Mouse (Mus musculus) heart, adult 2 months (tissue): ENCODE results near the gene Ofcc1. TPM values are rescaled to one million over a fixed set of nuclear protein-coding genes. Genes with fewer than 3 reads are reported as not detected.

Experiments used
- DNase-seq, 2 experiments: peaks; one replicate each; pipeline ENCODE4 v3.0.0; 2021
- H3K27ac ChIP-seq: fragments of 200-600 bp; 2 replicates; pipeline ENCODE4 v1.8.1; 2022
- H3K27me3 ChIP-seq: fragments of 200-500 bp; 2 replicates; pipeline ENCODE4 v1.6.1; 2012; ENCODE audit warnings: mild to moderate bottlenecking, low read length, inconsistent platforms, mixed read lengths; ENCODE audit not compliant: control insufficient read depth, insufficient read depth
- H3K36me3 ChIP-seq: fragments of 200-500 bp; 2 replicates; pipeline ENCODE4 v1.6.1; 2012; ENCODE audit warnings: low read length, inconsistent platforms; ENCODE audit not compliant: control insufficient read depth, insufficient read depth
- H3K4me1 ChIP-seq: fragments of 200-500 bp; 2 replicates; pipeline ENCODE4 v1.6.1; 2011; ENCODE audit warnings: low read length; ENCODE audit not compliant: control insufficient read depth, insufficient read depth
- H3K4me3 ChIP-seq: fragments of 200-600 bp; 2 replicates; pipeline ENCODE4 v1.8.1; 2022
- H3K79me2 ChIP-seq: fragments of 200-500 bp; replicated peaks from 2 replicates; pipeline ENCODE4 v1.6.1; 2012; ENCODE audit warnings: mild to moderate bottlenecking, inconsistent platforms, low read length, moderate library complexity, mixed read lengths; ENCODE audit not compliant: control insufficient read depth, insufficient read depth
- H3K9ac ChIP-seq: fragments of 200-500 bp; 2 replicates; pipeline ENCODE4 v1.6.1; 2012; ENCODE audit warnings: low read depth, mild to moderate bottlenecking, control low read depth, inconsistent platforms, low read length, mixed read lengths
- CTCF ChIP-seq: fragments of 200-600 bp; IDR thresholded peaks from 2 replicates; pipeline ENCODE4 v1.8.1; 2022; ENCODE audit warnings: antibody characterized with exemption, mild to moderate bottlenecking, moderate library complexity
- EP300 ChIP-seq: fragments of 200-500 bp; IDR thresholded peaks from 2 replicates; pipeline ENCODE4 v1.6.1; 2011; ENCODE audit warnings: low read depth, low read length, control low read depth; ENCODE audit not compliant: insufficient read depth
- POLR2A ChIP-seq: fragments of 200-500 bp; IDR thresholded peaks from 2 replicates; pipeline ENCODE4 v1.6.1; 2011; ENCODE audit warnings: mild to moderate bottlenecking, low read depth, low read length, control low read depth; ENCODE audit not compliant: insufficient read depth
- WGBS: fragments of 180-500 bp; shearing (Covaris S2); methylation state at CpG from one replicate; pipeline ENCODE4 v1.1.7; 2018; 5-methylcytosine and 5-hydroxymethylcytosine counted together
- intact Hi-C: fragments of 180-260 bp; cut with DNase I; formaldehyde crosslinking; loops from one replicate; pipeline ENCODE4 v1.15.1; 2025
- polyA plus RNA-seq: library from polyadenylated mRNA; depleted of rRNA; stranded (reverse); fragments of >200 nt; gene quantifications from 2 replicates; pipeline ENCODE4 v1.2.3, GENCODE M21; 2012
- total RNA-seq, 2 experiments: library from RNA; stranded (reverse); gene quantifications; 2 replicates each; pipeline ENCODE4 v1.2.3; 2021

Ofcc1 gene
- total and polyA plus RNA-seq, 3 experiments: 0.11 TPM; not detected in 2

DNA sequence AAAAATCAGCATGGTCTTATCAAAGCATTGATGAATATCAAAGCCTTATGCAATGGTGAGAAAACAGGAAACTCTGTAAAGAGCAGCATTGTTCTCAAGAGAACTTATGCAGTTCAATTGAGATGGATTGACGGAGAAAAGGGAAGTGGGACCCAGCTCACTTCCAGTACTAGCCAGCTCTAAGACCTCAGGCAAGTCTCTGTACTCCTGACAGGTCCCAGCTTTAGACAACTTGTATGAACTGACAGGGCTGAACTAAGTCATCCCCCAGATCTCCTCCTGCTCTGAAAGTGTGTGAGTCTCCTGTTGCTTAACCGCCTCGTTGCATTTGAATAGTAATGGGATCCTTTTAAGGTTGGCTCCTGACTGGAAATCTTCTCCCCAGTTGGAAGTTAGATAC is 225.2 kb downstream of the Ofcc1 start:
- DNase-seq: no peak
- H3K4me1 ChIP-seq: no peaks in the 10 kb centered on the region
- H3K9ac ChIP-seq: no peak overlapping the region
- no peaks in the 10 kb centered on the region for H3K36me3 ChIP-seq
- intact Hi-C loops: no loop called here
- no peak for TF ChIP-seq POLR2A
- TF ChIP-seq EP300: no peak
- TF ChIP-seq CTCF: no peak
- H3K4me3 ChIP-seq: no peak overlapping the region
- H3K79me2 ChIP-seq: no peaks in the 10 kb centered on the region
- H3K27me3 ChIP-seq: no peaks in the 10 kb centered on the region
- no peak overlapping the region for H3K27ac ChIP-seq
- 41% methylated on average over 3 of the region's 3 CpGs for WGBS

DNA sequence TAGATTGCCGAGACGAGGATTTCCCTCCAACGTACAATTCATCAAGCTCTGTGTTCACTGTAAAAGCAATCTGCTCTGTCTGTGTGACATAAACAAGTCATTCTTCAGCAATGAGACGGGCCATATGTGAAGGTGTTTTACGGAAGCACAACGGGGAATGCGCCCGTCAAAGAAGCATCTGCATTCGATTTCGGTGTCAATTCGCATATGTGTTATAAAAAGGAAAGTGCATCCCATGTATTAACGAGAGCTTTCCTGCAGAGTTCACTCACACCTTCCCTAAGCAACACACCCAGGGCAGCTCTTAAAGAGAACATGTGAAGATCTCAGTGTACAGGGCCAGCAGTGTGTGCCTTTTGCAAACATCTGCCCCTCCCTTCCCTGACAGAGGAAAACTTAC is 225.6 kb downstream of the Ofcc1 start:
- Histone ChIP-seq H3K36me3 (no peaks in the 10 kb centered on the region), H3K4me1 (no peaks in the 10 kb centered on the region), H3K27me3 (no peaks in the 10 kb centered on the region), H3K4me3 (no peak overlapping the region), H3K9ac (no peak overlapping the region), H3K79me2 (no peaks in the 10 kb centered on the region), H3K27ac (no peak overlapping the region)
- 76% methylated on average over 12 of the region's 12 CpGs for WGBS
- intact Hi-C loops: no loop called here
- no peak for TF ChIP-seq CTCF
- TF ChIP-seq EP300: no peak
- TF ChIP-seq POLR2A: no peak
- no peak for DNase-seq

DNA sequence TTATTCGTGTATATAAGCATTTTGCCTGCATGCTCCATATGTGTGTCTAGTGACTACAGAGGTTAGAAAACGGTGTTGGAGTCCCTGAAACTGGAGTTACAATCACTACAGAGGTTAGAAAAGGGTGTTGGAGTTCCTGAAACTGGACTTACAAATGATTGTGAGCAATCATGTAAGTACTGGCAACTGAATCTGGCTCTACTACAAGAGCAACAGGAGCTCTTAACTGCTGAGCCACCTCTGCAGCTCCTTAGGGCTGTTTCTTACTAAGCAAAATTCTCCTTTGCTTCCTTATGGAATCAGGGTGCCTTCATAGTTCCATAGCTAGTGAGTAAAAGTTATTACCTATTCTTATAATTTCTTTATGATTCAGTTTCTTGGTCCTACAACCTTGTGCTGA is 237.4 kb downstream of the Ofcc1 start:
- TF ChIP-seq CTCF (no peak), POLR2A (no peak), EP300 (no peak)
- no peaks in the 10 kb centered on the region for H3K4me1 ChIP-seq
- no peaks in the 10 kb centered on the region for H3K79me2 ChIP-seq
- H3K4me3 ChIP-seq: no peak overlapping the region
- no peak for DNase-seq
- H3K36me3 ChIP-seq: no peaks in the 10 kb centered on the region
- no peaks in the 10 kb centered on the region for H3K27me3 ChIP-seq
- no peak overlapping the region for H3K27ac ChIP-seq
- 65% methylated on average over 2 of the region's 2 CpGs for WGBS
- H3K9ac ChIP-seq: no peak overlapping the region
- intact Hi-C loops: no loop called here

DNA sequence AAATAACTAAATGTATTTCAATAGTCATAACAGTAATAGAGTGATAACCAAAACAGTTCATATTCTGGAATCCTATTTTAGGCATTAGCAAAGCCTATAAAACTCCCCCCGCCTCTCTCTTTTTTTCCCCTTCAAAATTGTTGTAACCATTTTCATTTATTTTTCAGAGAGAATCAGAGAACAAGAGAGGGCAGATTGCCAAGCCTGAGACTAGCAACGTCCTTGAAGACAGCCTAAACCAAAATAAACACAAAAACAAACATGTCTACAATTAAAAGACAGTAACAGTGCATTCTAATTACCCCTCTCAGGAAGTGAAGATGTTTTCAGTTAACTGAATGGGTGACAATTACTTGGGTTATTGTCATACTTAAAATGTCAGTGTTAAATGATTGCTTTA is 248.9 kb downstream of the Ofcc1 start:
- Histone ChIP-seq H3K4me1 (no peaks in the 10 kb centered on the region), H3K79me2 (no peaks in the 10 kb centered on the region), H3K27me3 (no peaks in the 10 kb centered on the region), H3K4me3 (no peak overlapping the region), H3K27ac (no peak overlapping the region), H3K9ac (no peak overlapping the region), H3K36me3 (no peaks in the 10 kb centered on the region)
- WGBS: 51% methylated on average over 2 of the region's 2 CpGs
- no peak for DNase-seq
- no peak for TF ChIP-seq POLR2A
- TF ChIP-seq CTCF: no peak
- TF ChIP-seq EP300: no peak
- intact Hi-C loops: no loop called here

DNA sequence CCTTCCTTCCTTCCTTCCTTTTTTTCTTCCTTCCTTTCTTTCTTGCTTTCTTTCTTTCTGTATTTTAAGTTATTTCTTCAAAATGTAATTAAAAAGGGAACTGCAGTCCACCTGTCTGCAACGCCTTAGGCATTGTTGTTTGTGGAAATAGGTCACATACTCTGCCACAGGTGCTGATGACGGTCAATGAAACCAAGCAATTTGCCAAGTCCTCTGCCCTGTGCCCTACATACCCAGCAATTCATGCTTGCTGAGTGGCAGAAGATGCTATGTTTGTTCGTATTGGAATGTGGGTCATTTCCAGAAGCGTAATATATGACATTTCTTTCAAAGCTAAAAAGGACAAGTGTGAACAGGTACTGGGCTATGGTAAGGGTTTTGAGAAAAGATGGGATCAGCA is 285.0 kb downstream of the Ofcc1 start:
- no peak overlapping the region for H3K27ac ChIP-seq
- WGBS: 90% methylated on average over 4 of the region's 4 CpGs
- no peaks in the 10 kb centered on the region for H3K27me3 ChIP-seq
- no peak overlapping the region for H3K9ac ChIP-seq
- intact Hi-C loops: no loop called here
- TF ChIP-seq EP300 (no peak), POLR2A (no peak), CTCF (no peak)
- H3K36me3 ChIP-seq: no peaks in the 10 kb centered on the region
- no peaks in the 10 kb centered on the region for H3K4me1 ChIP-seq
- no peaks in the 10 kb centered on the region for H3K79me2 ChIP-seq
- no peak for DNase-seq
- no peak overlapping the region for H3K4me3 ChIP-seq

DNA sequence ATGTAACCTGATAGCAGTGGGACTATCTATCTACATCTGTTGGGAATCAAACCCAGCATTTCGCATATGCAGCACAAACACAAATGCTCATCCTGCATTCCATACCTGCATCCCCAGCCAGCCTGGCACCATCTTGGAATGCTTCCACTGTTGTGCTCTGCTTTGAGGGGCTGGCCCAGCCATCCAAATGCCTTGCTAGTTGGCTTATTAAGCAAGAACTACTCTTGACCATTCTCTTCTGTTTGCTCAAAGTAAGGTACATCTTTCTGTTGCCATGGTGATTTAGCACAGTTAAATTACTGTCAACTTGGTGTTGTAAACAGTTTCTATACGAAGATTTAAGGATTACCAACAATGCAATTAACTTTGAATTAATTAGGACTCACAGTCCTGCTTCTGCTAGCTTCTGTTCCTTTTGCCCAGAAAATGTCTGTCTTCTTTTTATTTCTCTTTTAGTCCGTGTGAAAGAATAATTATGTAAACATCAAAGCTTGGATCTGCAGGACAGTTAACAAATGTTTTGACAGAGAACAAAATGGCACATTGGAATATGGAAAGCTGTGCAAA is 286.3 kb downstream of the Ofcc1 start:
- whole genome bisulfite sequencing: 59% methylated on average over 3 of the region's 3 CpGs

More for the DNA sequence above, 286.3 kb downstream of the Ofcc1 start:
- Histone ChIP-seq H3K27ac (no peak overlapping the region), H3K4me1 (no peaks in the 10 kb centered on the region), H3K4me3 (no peak overlapping the region), H3K36me3 (no peaks in the 10 kb centered on the region), H3K79me2 (no peaks in the 10 kb centered on the region), H3K27me3 (no peaks in the 10 kb centered on the region), H3K9ac (no peak overlapping the region)
- no peak for TF ChIP-seq CTCF
- TF ChIP-seq EP300: no peak
- TF ChIP-seq POLR2A: no peak
- intact Hi-C loops: no loop called here
- DNase-seq: no peak
